Mouse (Mus musculus) forebrain, embryonic 10.5 days (tissue): ENCODE data around the gene Trim44. TPM values are rescaled to one million over a fixed set of nuclear protein-coding genes. Genes with fewer than 3 reads are reported as not detected.

Experiments
- DNase-seq: peaks from one replicate; pipeline ENCODE4 v3.0.0-alpha.2; 2017; ENCODE audit warnings: low spot score; ENCODE audit errors: extremely low spot score
- H3K27ac ChIP-seq: fragments of 300-500 bp; sonication (generic); 2 replicates; pipeline ENCODE4 v1.5.1; 2016; ENCODE audit warnings: mild to moderate bottlenecking
- H3K27me3 ChIP-seq: fragments of 300-500 bp; sonication (generic); 2 replicates; pipeline ENCODE4 v1.6.1; 2016; ENCODE audit warnings: mild to moderate bottlenecking; ENCODE audit not compliant: poor library complexity, severe bottlenecking
- H3K36me3 ChIP-seq: fragments of 300-500 bp; sonication (generic); replicated peaks from 2 replicates; pipeline ENCODE4 v1.6.1; 2016; ENCODE audit warnings: mild to moderate bottlenecking, moderate library complexity
- H3K4me1 ChIP-seq: fragments of 300-500 bp; sonication (generic); 2 replicates; pipeline ENCODE4 v1.6.1; 2016
- H3K4me3 ChIP-seq: fragments of 300-500 bp; sonication (generic); 2 replicates; pipeline ENCODE4 v1.5.1; 2016; ENCODE audit warnings: mild to moderate bottlenecking, moderate library complexity
- H3K9me3 ChIP-seq: fragments of 300-500 bp; sonication (generic); 2 replicates; pipeline ENCODE4 v1.6.1; 2016; ENCODE audit warnings: mild to moderate bottlenecking, moderate library complexity
- WGBS: fragments of 180-500 bp; shearing (Covaris S2); methylation state at CpG from one replicate; pipeline ENCODE4 v1.1.7; 2016; 5-methylcytosine and 5-hydroxymethylcytosine counted together
- polyA plus RNA-seq: library from polyadenylated mRNA; unstranded; fragments of >200 nt; fragmentation: Nextera tagmentation; extraction: Ambion mirVana; gene quantifications from 2 replicates; pipeline ENCODE4 v1.2.1, GENCODE M21; 2016

Trim44 gene
- polyA plus RNA-seq, 1 experiment from 2014 or later: 21.9 TPM

GRCm38 (mm10) chr2:102291533-102291932 is 116.1 kb downstream of the Trim44 start:
- no peak overlapping the region for H3K4me3 ChIP-seq
- peaks cover 25% of the 10 kb centered on the region for H3K4me1 ChIP-seq
- H3K27ac ChIP-seq: no peak overlapping the region
- DNase-seq: no peak
- no peaks in the 10 kb centered on the region for H3K9me3 ChIP-seq
- no peaks in the 10 kb centered on the region for H3K27me3 ChIP-seq
- H3K36me3 ChIP-seq: no peaks in the 10 kb centered on the region
- 85% methylated on average over 2 of the region's 2 CpGs for WGBS

- Histone ChIP-seq H3K27me3 (no peaks in the 10 kb centered on the region), H3K27ac (no peak overlapping the region), H3K4me1 (peaks cover 20% of the 10 kb centered on the region), H3K9me3 (no peaks in the 10 kb centered on the region), H3K4me3 (no peak overlapping the region), H3K36me3 (no peaks in the 10 kb centered on the region)
- WGBS: 72% methylated on average over 5 of the region's 5 CpGs
- peak; percentile 55 for DNase-seq
Measured at GRCm38 (mm10) chr2:102290041-102290440, 117.6 kb downstream of the Trim44 start.

- H3K27me3 ChIP-seq: no peaks in the 10 kb centered on the region
- no peak overlapping the region for H3K4me3 ChIP-seq
- no peak overlapping the region for H3K27ac ChIP-seq
- H3K4me1 ChIP-seq: 0 out of 2 replicates have a peak, but pooled peaks cover 8% of the 10 kb centered on the region
- H3K36me3 ChIP-seq: no peaks in the 10 kb centered on the region
- WGBS: 94% methylated on average over 5 of the region's 5 CpGs
- no peaks in the 10 kb centered on the region for H3K9me3 ChIP-seq
- DNase-seq: no peak
Measured at GRCm38 (mm10) chr2:102288676-102289075, 119.0 kb downstream of the Trim44 start.

GRCm38 (mm10) chr2:102287369-102287768 is 120.3 kb downstream of the Trim44 start:
- H3K27ac ChIP-seq: no peak overlapping the region
- H3K4me3 ChIP-seq: no peak overlapping the region
- no peaks in the 10 kb centered on the region for H3K9me3 ChIP-seq
- H3K27me3 ChIP-seq: no peaks in the 10 kb centered on the region
- no peak for DNase-seq
- no peaks in the 10 kb centered on the region for H3K36me3 ChIP-seq
- no peaks in the 10 kb centered on the region for H3K4me1 ChIP-seq
- 68% methylated on average over 3 of the region's 3 CpGs for WGBS

- 89% methylated on average over 7 of the region's 7 CpGs for whole genome bisulfite sequencing
- H3K4me1 ChIP-seq: peaks cover 9% of the 10 kb centered on the region
- no peak overlapping the region for H3K4me3 ChIP-seq
- no peak overlapping the region for H3K27ac ChIP-seq
- H3K27me3 ChIP-seq: no peaks in the 10 kb centered on the region
- no peaks in the 10 kb centered on the region for H3K36me3 ChIP-seq
- no peaks in the 10 kb centered on the region for H3K9me3 ChIP-seq
- no peak for DNase-seq
Measured at GRCm38 (mm10) chr2:102282081-102282480, 125.5 kb downstream of the Trim44 start.

GRCm38 (mm10) chr2:102279779-102280178 is 127.8 kb downstream of the Trim44 start:
- Histone ChIP-seq H3K36me3 (no peaks in the 10 kb centered on the region), H3K4me1 (peaks cover 16% of the 10 kb centered on the region), H3K9me3 (no peaks in the 10 kb centered on the region), H3K4me3 (no peak overlapping the region), H3K27ac (no peak overlapping the region), H3K27me3 (no peaks in the 10 kb centered on the region)
- 72% methylated on average over 7 of the region's 7 CpGs for WGBS
- DNase-seq: no peak

- Histone ChIP-seq H3K4me1 (peaks cover 16% of the 10 kb centered on the region), H3K4me3 (no peak overlapping the region), H3K36me3 (no peaks in the 10 kb centered on the region), H3K27ac (no peak overlapping the region), H3K9me3 (no peaks in the 10 kb centered on the region), H3K27me3 (no peaks in the 10 kb centered on the region)
- no peak for DNase-seq
- WGBS: 42% methylated on average over 1 of the region's 1 CpGs
Measured at GRCm38 (mm10) chr2:102277946-102278345, 129.7 kb downstream of the Trim44 start.

GRCm38 (mm10) chr2:102273280-102273679 is 134.3 kb downstream of the Trim44 start:
- no peak for DNase-seq
- no peaks in the 10 kb centered on the region for H3K27me3 ChIP-seq
- 94% methylated on average over 7 of the region's 7 CpGs for WGBS
- no peaks in the 10 kb centered on the region for H3K36me3 ChIP-seq
- no peaks in the 10 kb centered on the region for H3K9me3 ChIP-seq
- H3K4me1 ChIP-seq: peaks cover 16% of the 10 kb centered on the region
- no peak overlapping the region for H3K4me3 ChIP-seq
- H3K27ac ChIP-seq: no peak overlapping the region

GRCm38 (mm10) chr2:102267582-102268339 is 139.9 kb downstream of the Trim44 start:
- Histone ChIP-seq H3K4me3 (no peak overlapping the region), H3K27ac (no peak overlapping the region), H3K27me3 (no peaks in the 10 kb centered on the region), H3K9me3 (no peaks in the 10 kb centered on the region), H3K4me1 (no peaks in the 10 kb centered on the region), H3K36me3 (no peaks in the 10 kb centered on the region)
- WGBS: 64% methylated on average over 13 of the region's 13 CpGs
- DNase-seq: no peak

- H3K9me3 ChIP-seq: no peaks in the 10 kb centered on the region
Measured at GRCm38 (mm10) chr2:102266911-102267310, 140.7 kb downstream of the Trim44 start.

GRCm38 (mm10) chr2:102259139-102259538 is 148.5 kb downstream of the Trim44 start:
- Histone ChIP-seq H3K9me3 (no peaks in the 10 kb centered on the region), H3K4me3 (peak overlapping the region; percentile 35), H3K36me3 (no peaks in the 10 kb centered on the region), H3K4me1 (peaks cover 20% of the 10 kb centered on the region), H3K27ac (0 out of 2 replicates have a peak overlapping the region, but pooled peaks have one; percentile 48), H3K27me3 (peaks cover 56% of the 10 kb centered on the region)
- whole genome bisulfite sequencing: 11% methylated on average over 13 of the region's 13 CpGs
- no peak for DNase-seq

More at GRCm38 (mm10) chr2:102266911-102267310, 140.7 kb downstream of the Trim44 start:
- no peak for DNase-seq
- H3K4me3 ChIP-seq: no peak overlapping the region
- H3K27me3 ChIP-seq: no peaks in the 10 kb centered on the region
- no peak overlapping the region for H3K27ac ChIP-seq
- no peaks in the 10 kb centered on the region for H3K4me1 ChIP-seq
- WGBS: 92% methylated on average over 3 of the region's 3 CpGs
- H3K36me3 ChIP-seq: no peaks in the 10 kb centered on the region

GRCm38 (mm10) chr2:102258682-102259081 is 148.9 kb downstream of the Trim44 start:
- Histone ChIP-seq H3K4me1 (peaks cover 20% of the 10 kb centered on the region), H3K9me3 (no peaks in the 10 kb centered on the region), H3K36me3 (no peaks in the 10 kb centered on the region), H3K27me3 (peaks cover 56% of the 10 kb centered on the region), H3K27ac (no peak overlapping the region), H3K4me3 (no peak overlapping the region; the same call in 1 of the 2 replicates)
- DNase-seq: no peak
- WGBS: 36% methylated on average over 8 of the region's 8 CpGs

- Histone ChIP-seq H3K27ac (no peak overlapping the region), H3K4me1 (peaks cover 20% of the 10 kb centered on the region), H3K27me3 (peaks cover 56% of the 10 kb centered on the region), H3K4me3 (peak overlapping the region; percentile 22; the same call in 1 of the 2 replicates), H3K36me3 (no peaks in the 10 kb centered on the region), H3K9me3 (no peaks in the 10 kb centered on the region)
- whole genome bisulfite sequencing: 3% methylated on average over 12 of the region's 12 CpGs
- DNase-seq: no peak
Measured at GRCm38 (mm10) chr2:102257964-102258605, 149.5 kb downstream of the Trim44 start.
